Mouse (Mus musculus): ENCODE measurements around the gene Gm10337. TPM values are rescaled to one million over a fixed set of nuclear protein-coding genes. Genes with fewer than 3 reads are reported as not detected.

Gm10337 gene
- polyA plus RNA-seq, 1 experiment from 2014 or later: 4.8 TPM

DNA sequence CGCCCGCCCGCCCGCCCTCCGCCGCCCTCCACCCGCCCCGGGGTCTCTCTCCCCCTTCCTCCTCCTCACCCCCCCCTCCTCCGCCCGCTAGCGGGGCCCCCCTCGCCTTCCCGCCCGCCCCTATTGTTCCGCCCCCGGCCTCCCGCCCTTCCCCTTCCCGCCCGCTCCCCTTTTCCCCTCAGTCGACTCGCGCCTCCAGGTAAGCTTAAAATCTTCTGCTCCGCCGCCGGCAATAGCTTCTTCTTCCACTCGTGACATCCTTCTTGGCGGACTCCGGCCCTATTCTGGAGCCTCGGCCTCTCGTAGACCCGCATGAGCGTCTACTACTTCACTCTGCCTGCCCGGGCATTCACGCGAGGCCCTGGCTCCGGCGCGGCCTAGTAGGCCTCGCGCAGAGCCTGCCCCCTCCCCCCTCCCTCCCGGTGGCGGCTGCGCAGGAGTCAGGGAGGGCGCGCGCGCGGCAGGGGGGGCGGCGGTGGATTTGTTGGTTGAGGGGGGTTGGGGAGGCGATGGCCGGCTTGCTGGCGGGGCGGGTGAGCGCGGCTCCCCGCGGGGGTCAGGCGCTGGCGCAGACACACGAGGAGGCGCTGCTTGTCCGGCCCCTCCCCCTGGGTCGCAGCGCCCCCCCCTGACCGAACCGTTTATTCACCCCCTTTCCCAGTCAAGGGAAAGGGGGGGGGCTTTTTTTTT is 32.8 kb upstream of the Gm10337 start:
- under 1% methylated on average over 45 of the region's 67 CpGs for WGBS
- H3K36me3 ChIP-seq: peaks cover 37% of the 10 kb centered on the region
- H3K27me3 ChIP-seq (ENCODE audit: low read depth, poor library complexity, severe bottlenecking): no peaks in the 10 kb centered on the region
- DNase-seq (ENCODE audit: low spot score): peak; percentile 88
- peak overlapping the region; percentile 95 for H3K4me3 ChIP-seq
- H3K9me3 ChIP-seq (replicated peaks): no peaks in the 10 kb centered on the region
- H3K27ac ChIP-seq: peak overlapping the region; percentile 99
- peaks cover 13% of the 10 kb centered on the region for H3K4me1 ChIP-seq

DNA sequence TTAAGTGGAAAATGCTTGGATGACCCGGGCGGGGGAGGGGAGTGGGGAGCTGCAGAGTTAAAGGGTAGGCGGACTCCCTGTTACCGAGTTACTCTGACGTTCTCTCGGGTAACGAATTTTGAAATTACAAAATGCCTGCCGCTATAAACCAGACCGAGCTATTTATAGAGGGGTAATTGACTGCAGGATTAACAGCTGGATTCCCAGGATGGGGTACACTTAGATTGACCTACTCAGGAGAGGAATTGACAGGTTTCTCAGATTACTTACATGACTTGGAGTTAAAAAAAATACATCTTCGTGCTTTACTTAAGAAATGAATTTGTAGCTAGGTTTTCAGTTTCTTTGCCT is 32.3 kb upstream of the Gm10337 start:
- no peaks in the 10 kb centered on the region for H3K9me3 ChIP-seq (replicated peaks)
- peaks cover 42% of the 10 kb centered on the region for H3K36me3 ChIP-seq
- no peak for DNase-seq (ENCODE audit: low spot score)
- H3K27me3 ChIP-seq (ENCODE audit: low read depth, poor library complexity, severe bottlenecking): no peaks in the 10 kb centered on the region
- under 1% methylated on average over 10 of the region's 10 CpGs for WGBS
- H3K4me3 ChIP-seq: peak overlapping the region; percentile 95
- peak overlapping the region; percentile 99 for H3K27ac ChIP-seq
- peaks cover 13% of the 10 kb centered on the region for H3K4me1 ChIP-seq

DNA sequence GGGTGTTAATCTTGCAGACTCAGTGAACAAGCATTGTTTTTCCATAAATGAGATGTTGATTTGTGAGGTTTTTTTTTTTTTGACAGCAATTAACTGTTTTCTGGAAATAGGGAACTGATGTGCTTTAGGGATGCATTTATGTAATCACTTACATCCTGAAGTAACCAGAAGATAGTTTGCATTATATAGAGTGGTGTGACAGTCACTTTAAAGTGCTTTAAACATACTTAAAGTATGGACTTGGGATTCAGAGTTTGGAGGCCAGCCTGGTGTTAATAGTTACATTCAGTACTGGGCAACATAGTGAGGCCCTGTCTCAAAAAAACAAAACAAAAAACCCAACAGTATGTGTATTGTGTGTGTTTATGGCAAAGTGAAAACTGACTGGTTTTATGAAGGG is 31.8 kb upstream of the Gm10337 start:
- Histone ChIP-seq H3K27me3 (ENCODE audit: low read depth, poor library complexity, severe bottlenecking) (no peaks in the 10 kb centered on the region), H3K27ac (no peak overlapping the region), H3K9me3 (replicated peaks) (no peaks in the 10 kb centered on the region), H3K4me3 (peak overlapping the region; percentile 95), H3K36me3 (peaks cover 47% of the 10 kb centered on the region), H3K4me1 (peaks cover 13% of the 10 kb centered on the region)
- DNase-seq (ENCODE audit: low spot score): no peak

DNA sequence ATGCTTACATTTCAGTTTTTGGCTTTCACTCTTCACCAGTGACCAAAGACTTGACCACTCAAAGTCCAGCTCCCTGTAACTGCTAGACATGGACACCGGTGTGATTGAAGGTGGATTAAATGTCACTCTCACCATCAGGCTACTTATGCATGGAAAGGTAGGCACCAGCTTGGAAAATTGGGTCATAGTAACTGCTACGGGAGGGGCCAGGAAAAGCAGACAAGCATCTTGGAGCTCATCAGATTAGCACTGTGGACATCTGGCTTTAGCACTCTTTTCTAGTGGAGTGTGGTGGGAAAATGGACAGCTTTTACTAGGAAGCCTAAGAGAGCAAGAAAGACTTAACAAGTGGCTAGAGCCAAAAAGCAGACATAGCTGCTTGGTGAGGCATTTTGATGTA is 30.3 kb upstream of the Gm10337 start:
- Histone ChIP-seq H3K4me3 (no peak overlapping the region), H3K9me3 (replicated peaks) (no peaks in the 10 kb centered on the region), H3K4me1 (peaks cover 13% of the 10 kb centered on the region), H3K27me3 (ENCODE audit: low read depth, poor library complexity, severe bottlenecking) (no peaks in the 10 kb centered on the region), H3K36me3 (peaks cover 62% of the 10 kb centered on the region), H3K27ac (no peak overlapping the region)
- DNase-seq (ENCODE audit: low spot score): no peak
- 85% methylated on average over 2 of the region's 2 CpGs for WGBS

DNA sequence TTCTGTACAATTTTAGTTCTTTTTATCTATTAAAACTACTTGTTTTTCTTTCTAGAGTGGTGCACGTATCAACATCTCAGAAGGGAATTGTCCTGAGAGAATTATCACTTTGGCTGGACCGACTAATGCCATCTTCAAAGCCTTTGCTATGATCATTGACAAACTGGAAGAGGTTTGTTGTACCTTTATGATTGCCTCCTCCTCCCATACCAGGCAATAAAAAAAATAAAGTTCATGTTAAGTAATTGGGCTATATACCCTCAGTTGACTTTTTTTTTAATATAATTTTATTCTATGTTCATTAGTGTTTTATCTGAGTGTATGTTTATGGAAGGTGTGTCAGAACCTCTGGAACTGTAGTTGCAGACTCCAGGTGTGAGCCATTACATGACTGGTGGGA is 29.0 kb upstream of the Gm10337 start:
- Histone ChIP-seq H3K9me3 (replicated peaks) (no peaks in the 10 kb centered on the region), H3K27me3 (ENCODE audit: low read depth, poor library complexity, severe bottlenecking) (no peaks in the 10 kb centered on the region), H3K4me1 (peaks cover 13% of the 10 kb centered on the region), H3K4me3 (no peak overlapping the region), H3K36me3 (peaks cover 68% of the 10 kb centered on the region), H3K27ac (no peak overlapping the region)
- WGBS: 95% methylated on average over 2 of the region's 2 CpGs
- DNase-seq (ENCODE audit: low spot score): no peak

DNA sequence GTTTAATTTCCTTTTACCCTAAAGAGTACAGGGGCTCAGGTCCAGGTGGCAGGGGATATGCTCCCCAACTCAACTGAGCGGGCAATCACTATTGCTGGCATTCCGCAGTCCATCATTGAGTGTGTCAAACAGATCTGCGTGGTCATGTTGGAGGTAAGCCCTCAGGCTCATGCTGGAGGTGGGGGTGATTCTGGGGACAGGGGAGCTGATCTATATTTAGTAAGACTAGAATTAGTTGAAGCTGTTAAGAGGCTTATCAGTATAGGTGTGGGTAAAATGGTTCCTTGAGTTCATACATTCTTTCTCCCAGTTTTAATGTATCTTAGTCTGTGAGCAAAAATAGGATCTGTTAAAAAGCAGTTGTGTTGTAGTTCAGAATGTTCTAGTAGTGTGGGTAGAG is 20.4 kb upstream of the Gm10337 start:
- H3K4me1 ChIP-seq: no peaks in the 10 kb centered on the region
- no peaks in the 10 kb centered on the region for H3K27me3 ChIP-seq (ENCODE audit: low read depth, poor library complexity, severe bottlenecking)
- H3K9me3 ChIP-seq (replicated peaks): no peaks in the 10 kb centered on the region
- 95% methylated on average over 3 of the region's 3 CpGs for WGBS
- no peak overlapping the region for H3K4me3 ChIP-seq
- no peak for DNase-seq (ENCODE audit: low spot score)
- H3K36me3 ChIP-seq: peaks cover 97% of the 10 kb centered on the region
- H3K27ac ChIP-seq: no peak overlapping the region

DNA sequence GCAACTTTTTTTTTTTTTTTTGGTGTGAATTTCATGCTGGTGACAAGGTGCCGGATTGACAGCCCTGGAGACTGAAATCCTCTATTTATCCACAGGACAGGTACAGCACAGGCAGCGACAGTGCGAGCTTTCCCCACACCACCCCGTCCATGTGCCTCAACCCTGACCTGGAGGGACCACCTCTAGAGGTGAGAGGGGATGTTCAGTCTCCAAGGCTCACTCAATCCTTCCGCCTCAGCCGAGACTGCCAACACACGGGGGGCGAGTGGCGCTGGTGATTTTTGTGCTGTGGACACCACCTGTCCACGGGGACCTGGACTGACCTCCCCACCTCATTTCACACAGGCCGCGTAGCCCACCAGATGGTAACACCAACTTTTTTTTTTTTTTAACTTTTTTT is 17.7 kb upstream of the Gm10337 start:
- Histone ChIP-seq H3K36me3 (peaks cover 99% of the 10 kb centered on the region), H3K4me3 (no peak overlapping the region), H3K9me3 (replicated peaks) (no peaks in the 10 kb centered on the region), H3K27ac (no peak overlapping the region), H3K4me1 (no peaks in the 10 kb centered on the region), H3K27me3 (ENCODE audit: low read depth, poor library complexity, severe bottlenecking) (no peaks in the 10 kb centered on the region)
- DNase-seq (ENCODE audit: low spot score): no peak
- WGBS: 89% methylated on average over 12 of the region's 12 CpGs

DNA sequence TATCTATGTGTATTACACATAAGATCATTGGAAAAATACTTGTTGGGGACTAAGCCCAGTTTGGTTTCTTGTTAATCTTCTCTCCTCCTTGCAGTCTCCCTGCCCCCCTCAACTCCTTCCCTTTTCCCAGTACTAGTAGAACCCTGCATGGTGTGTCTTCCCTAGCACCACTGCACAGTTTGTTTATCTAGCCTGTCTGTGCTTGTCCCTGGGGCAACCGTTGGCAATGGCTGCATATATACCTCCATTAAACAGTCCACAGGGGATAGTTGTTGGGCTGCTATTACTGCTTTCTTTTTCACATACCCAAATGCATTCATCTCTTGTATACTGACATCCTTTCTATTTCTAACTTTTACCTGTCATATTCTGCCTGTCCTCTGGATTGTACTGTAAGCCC is 15.9 kb upstream of the Gm10337 start:
- DNase-seq (ENCODE audit: low spot score): no peak
- Histone ChIP-seq H3K4me3 (no peak overlapping the region), H3K4me1 (no peaks in the 10 kb centered on the region), H3K9me3 (replicated peaks) (no peaks in the 10 kb centered on the region), H3K36me3 (peaks cover 100% of the 10 kb centered on the region), H3K27me3 (ENCODE audit: low read depth, poor library complexity, severe bottlenecking) (no peaks in the 10 kb centered on the region), H3K27ac (no peak overlapping the region)
- WGBS: 80% methylated on average over 1 of the region's 1 CpGs

DNA sequence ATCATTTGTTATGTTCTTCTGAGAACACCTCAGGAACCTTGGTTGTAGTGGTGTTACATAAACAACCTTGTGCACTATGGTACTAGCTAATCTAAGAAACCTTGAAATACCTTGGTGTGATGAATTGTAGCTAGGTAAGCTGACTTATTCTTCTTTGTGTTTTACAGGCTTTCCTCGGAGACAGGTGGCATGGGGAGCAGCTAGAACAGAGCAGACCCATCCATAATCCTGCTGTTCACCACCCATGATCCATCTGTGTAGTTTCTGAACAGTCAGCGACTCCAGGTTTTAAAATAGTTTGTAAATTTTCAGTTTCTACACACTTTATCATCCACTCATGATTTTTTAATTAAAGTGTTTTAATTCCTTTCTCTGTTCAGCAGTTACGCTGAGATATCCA is 5.2 kb upstream of the Gm10337 start:
- H3K9me3 ChIP-seq (replicated peaks): no peaks in the 10 kb centered on the region
- no peaks in the 10 kb centered on the region for H3K4me1 ChIP-seq
- H3K36me3 ChIP-seq: peaks cover 99% of the 10 kb centered on the region
- no peaks in the 10 kb centered on the region for H3K27me3 ChIP-seq (ENCODE audit: low read depth, poor library complexity, severe bottlenecking)
- H3K4me3 ChIP-seq: no peak overlapping the region
- no peak for DNase-seq (ENCODE audit: low spot score)
- no peak overlapping the region for H3K27ac ChIP-seq
- WGBS: 91% methylated on average over 3 of the region's 3 CpGs

DNA sequence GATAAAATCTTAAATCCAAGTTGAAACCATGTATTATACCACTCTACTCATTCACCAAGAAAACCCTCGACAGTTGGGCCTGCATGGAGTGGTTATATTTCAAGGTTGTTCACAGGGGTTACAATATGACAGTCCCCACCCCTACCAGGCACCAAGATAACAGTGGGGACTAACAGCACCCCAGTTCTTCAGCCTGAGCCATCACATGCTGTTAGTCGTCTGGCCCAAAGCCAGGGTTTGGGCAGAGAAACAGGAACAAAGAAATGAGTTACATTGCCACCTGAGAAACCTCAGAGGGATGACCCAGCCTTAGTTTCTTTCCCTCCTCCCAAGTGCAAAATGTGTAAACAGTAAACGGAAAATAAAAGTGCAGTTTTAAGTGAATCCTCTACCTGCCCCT is 4.2 kb upstream of the Gm10337 start:
- Histone ChIP-seq H3K27ac (no peak overlapping the region), H3K36me3 (peaks cover 99% of the 10 kb centered on the region), H3K27me3 (ENCODE audit: low read depth, poor library complexity, severe bottlenecking) (no peaks in the 10 kb centered on the region), H3K9me3 (replicated peaks) (no peaks in the 10 kb centered on the region), H3K4me1 (no peaks in the 10 kb centered on the region), H3K4me3 (no peak overlapping the region)
- 80% methylated on average over 3 of the region's 3 CpGs for WGBS
- DNase-seq (ENCODE audit: low spot score): no peak

DNA sequence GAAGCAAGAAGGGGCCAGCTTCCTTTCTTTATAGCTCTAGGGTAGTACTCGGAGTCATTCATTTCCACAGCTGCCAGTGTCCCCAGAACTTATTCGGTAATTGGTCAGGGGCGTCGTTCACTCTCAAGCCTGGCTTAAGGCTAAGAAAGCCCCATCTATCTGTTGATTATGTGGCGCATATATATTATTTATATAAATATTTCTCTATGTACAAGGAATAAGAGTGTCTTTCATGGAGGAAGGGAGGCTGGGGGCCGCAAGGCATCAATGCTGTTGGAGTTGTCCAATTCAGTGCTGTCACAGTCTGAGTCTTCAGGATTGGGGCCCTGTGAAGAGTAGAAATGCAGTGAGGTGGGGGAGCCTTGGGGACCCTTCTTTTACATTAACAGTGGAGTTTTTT is 3.7 kb upstream of the Gm10337 start:
- H3K4me3 ChIP-seq: no peak overlapping the region
- DNase-seq (ENCODE audit: low spot score): no peak
- no peaks in the 10 kb centered on the region for H3K9me3 ChIP-seq (replicated peaks)
- peaks cover 99% of the 10 kb centered on the region for H3K36me3 ChIP-seq
- H3K4me1 ChIP-seq: no peaks in the 10 kb centered on the region
- no peaks in the 10 kb centered on the region for H3K27me3 ChIP-seq (ENCODE audit: low read depth, poor library complexity, severe bottlenecking)
- no peak overlapping the region for H3K27ac ChIP-seq
- 91% methylated on average over 6 of the region's 6 CpGs for WGBS

DNA sequence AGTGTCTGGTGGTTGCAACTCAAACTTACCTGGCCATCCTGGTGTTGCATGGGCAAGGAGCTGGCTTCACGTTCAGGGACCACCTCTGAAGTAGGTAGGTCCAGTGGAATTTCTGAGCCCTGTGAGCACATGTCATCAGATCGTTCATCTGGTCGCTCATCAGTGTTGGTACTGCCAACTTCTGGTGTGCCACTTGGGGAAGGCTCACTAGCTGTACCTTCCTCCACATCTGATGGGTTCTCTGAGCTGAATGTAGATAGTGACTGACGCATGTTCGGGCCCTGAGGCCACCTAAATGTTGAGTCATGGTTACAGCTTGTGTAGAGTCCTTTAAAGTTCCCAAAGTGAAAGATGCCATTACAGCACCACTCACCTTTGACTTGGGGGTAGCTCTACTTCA is 3.0 kb upstream of the Gm10337 start:
- no peaks in the 10 kb centered on the region for H3K27me3 ChIP-seq (ENCODE audit: low read depth, poor library complexity, severe bottlenecking)
- no peak overlapping the region for H3K4me3 ChIP-seq
- no peak for DNase-seq (ENCODE audit: low spot score)
- no peak overlapping the region for H3K27ac ChIP-seq
- H3K9me3 ChIP-seq (replicated peaks): no peaks in the 10 kb centered on the region
- WGBS: 91% methylated on average over 5 of the region's 5 CpGs
- no peaks in the 10 kb centered on the region for H3K4me1 ChIP-seq
- peaks cover 99% of the 10 kb centered on the region for H3K36me3 ChIP-seq

DNA sequence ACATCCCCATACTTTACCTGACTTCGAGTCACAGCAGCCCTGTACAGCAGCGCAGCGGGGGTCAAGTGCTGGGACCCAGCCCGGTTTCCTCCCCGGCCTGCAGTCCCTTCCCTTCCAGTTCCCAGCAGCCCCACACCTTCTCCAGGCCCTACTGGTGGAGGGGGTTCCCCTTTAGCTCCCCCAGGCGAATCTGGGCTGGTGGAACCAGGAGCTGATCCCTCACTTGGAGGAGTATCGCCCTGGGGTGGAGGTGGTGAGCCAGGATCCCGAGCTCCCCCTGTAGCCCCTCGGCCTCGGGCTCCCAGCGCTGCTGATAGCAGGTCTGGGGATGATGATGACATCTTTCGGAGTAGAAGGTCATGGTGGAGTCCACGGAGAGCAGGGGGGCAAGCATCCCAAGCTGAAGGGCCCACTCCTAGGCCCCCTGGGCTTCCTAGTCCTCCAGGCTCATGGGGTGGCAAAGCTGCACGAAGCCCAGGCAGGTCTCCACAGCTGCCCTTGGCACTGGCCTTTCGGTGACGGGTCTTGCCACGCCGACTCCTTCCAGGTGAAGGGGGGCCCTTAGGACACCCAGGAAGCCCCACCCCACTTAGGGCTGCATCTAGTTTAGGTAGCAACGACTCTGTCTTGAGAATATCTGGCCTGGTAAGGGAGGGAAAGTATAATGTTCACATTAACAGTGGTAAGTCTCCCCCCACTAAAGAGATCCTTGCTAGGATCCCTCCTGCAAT is 2.3 kb upstream of the Gm10337 start:
- no peak overlapping the region for H3K4me3 ChIP-seq
- no peak overlapping the region for H3K27ac ChIP-seq
- no peaks in the 10 kb centered on the region for H3K9me3 ChIP-seq (replicated peaks)
- WGBS: 90% methylated on average over 19 of the region's 19 CpGs
- no peaks in the 10 kb centered on the region for H3K27me3 ChIP-seq (ENCODE audit: low read depth, poor library complexity, severe bottlenecking)
- no peaks in the 10 kb centered on the region for H3K4me1 ChIP-seq
- peaks cover 96% of the 10 kb centered on the region for H3K36me3 ChIP-seq
- peak; percentile 31 for DNase-seq (ENCODE audit: low spot score)
